Mouse (Mus musculus): Measurements from ENCODE around the gene Atp5h.
"Not testable (repeated sequence)": the region's sequence is repeated elsewhere in the genome, so short reads cannot be mapped to it uniquely, and the experiment has no call there.

Atp5h gene

DNA sequence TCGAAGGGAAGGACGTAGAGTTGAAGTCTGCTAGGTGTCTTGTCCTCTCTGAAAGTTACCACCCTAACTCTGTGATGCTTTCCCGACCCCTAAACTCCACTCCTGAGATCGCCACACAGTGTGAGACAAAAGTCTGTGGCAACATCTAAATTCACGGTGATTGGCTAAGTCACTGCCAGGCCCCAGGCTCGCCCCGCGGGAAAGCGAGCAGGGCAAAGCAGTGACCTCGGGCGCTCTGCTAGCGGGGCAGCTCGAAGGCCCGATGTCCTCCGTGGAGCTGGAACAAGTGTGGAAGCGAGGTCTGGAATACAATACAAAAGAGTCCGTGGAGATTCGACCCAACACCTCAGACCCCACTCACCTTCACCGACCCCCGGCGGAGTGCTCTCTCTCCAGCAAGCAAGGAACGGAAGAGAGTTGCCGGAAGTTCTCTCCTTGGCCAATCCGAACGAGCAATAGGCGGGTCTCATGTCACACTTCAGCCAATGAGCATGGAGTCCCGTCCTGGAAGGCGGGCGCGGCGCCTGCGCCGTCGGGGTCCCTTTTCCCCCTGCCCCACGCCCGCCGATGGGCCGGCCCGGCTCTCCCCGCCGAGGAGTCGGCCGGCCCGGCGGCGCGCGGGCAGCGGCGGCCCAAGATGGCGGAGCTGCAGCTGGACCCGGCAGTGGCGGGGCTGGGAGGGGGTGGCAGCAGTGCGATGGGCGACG, at the start of gene Atp5h, which contains the start of gene Kctd2:
Gene Atp5h, minus strand, starts transcription at position 432 of the 707 bp plus-strand sequence.
Gene Kctd2, plus strand, starts transcription at position 598 of the 707 bp plus-strand sequence.
- DNase-seq (ENCODE audit: low spot score) = peak; percentile 89

DNA sequence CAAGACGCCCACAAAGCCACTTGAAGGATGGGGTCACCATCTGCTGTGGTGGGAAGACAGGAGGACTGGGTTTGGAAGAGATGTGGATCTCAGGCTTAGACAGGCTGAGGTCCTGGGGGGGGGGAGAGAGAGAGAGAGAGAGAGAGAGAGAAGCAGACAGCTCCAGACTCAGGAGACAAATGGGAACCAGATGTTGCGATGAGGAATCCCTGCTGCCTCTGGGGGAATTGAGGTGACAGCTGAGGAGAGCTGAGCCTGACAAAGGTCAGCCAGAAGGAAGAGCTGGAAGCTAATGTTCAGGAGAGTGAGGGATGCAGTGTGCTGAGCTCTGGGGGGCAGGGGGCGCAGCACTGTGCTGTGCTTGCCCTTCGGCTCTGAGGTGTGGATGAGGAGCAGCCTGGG, 47.5 kb upstream of the Atp5h start:
- no peak for DNase-seq (ENCODE audit: low spot score)

DNA sequence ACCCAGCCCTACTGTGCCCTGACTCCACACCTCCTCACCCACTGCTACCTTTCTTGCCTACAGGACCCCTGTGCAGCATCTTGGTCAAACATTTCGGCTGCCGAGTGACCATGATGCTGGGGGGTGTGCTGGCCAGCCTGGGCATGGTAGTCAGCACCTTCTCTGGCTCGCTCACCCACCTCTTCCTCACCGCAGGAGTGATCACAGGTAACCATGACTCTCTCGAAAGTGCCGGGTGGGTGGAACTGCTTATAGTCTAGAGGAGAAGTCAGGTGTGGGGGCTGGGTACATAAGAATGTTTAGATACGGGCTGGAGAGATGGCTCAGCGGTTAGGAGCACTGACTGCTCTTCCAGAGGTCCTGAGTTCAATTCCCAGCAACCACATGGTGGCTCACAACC, 45.1 kb upstream of the Atp5h start:
- no peak for DNase-seq (ENCODE audit: low spot score)

DNA sequence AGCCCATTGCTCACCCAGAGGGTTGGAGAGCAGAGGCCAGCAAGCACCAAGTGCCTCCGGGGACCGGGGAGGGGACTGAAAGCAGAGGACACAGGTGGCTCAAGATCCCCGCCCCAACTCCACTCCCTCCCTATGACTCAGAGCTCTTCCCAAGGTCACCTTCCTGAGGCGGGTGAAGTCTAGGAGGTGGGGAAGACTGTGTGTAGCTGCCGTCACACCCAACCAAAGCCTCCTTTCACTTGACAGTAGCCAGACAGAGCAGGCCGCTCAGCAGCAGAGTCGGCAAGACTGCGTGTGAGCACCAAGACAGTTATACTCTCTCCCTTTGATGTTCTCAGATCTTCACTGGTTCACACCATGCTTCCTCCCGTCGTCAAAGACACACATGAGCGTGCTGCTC, 43.6 kb upstream of the Atp5h start:
- no peak for DNase-seq (ENCODE audit: low spot score)

DNA sequence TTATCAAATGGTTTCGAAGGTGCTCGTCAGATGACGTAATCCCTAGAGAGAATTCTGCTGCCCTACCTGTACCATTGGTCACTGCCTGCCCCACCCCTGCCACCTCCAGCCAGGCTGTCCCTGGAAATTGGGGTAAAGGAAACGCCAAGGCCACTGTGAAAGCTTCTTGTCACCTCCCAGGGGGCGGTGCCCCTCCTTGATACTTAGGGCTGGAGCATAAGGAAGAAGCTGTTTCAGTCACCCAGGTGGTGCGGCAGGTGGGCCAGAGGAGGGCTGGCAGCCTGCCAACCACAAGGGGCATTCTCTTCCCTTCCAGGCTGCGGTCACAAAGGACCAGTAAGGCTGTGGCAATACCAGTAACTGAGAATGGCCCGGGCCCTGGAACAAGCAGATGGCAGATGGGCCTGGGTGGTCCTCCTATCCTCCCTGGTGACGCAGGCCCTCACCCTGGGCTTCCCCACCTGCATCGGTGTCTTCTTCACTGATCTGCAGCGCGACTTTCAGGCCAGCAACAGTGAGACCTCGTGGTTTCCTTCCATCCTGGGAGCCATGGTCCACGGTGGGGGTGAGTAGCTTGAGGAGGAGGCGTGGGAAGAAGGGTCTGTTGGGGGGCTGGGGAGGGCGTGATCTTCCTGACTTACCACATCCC, 42.6 kb upstream of the Atp5h start, which contains the start of gene Slc16a5:
Gene Slc16a5, plus strand, starts transcription at position 232 of the 649 bp plus-strand sequence.
- no peak for DNase-seq (ENCODE audit: low spot score)

DNA sequence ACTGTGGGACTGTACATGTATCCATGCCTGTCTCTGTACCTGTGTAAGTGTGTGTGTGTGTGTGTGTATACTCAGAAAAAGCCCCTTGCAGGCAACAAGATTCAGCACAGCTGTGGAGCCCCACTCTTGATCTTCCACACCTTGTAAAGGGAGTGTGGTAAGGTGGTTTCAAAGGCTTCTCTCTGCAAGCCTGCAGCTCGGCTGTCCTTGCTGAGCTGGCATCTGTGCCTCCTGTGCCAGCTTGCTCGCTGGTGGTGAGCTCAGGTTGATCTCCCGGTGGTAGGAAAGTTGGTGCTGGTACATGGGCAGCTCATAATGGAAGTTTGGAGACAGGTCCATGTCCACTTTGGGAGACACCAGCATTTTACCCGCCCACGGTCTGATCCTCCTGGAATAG, 42.1 kb upstream of the Atp5h start:
- DNase-seq (ENCODE audit: low spot score) = no peak

DNA sequence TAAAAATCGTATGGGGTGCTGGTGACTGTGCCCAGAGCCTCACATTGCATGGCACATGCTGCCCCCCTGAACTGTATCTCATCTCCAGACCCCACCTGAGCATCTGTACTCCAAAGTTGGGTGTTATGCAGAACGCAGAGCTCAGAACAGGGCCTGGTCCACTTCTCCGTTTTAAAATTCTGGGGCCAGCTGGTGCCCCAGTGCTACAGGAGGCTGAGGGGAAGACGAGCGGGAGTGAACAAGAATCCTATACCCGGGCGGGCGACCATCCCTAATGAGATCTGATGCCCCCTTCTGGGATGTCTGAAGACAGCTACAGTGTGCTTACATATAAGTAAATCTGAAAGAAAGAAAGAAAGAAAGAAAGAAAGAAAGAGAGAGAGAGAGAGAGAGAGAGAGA, 41.2 kb upstream of the Atp5h start:
- DNase-seq (ENCODE audit: low spot score) = no peak

DNA sequence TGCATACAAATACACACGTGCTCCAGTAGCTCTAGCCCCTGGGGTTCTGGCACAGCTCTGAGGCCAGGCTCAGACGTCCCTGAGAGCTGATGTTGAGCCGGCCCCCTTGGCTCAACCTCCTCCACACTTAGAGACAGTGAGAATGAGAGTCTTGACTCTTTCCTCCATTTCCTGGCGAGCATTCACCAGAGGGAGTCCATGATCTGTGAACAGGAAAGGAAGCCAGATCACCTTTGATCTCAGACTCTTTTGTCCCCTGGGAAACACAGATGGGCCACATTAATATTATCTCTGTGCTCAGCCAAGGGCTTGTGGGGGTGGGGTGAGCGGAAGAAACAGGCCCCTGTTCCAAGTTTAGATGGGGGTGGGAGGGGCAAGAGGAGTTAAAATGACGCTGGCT, 37.6 kb upstream of the Atp5h start:
- no peak for DNase-seq (ENCODE audit: low spot score)

DNA sequence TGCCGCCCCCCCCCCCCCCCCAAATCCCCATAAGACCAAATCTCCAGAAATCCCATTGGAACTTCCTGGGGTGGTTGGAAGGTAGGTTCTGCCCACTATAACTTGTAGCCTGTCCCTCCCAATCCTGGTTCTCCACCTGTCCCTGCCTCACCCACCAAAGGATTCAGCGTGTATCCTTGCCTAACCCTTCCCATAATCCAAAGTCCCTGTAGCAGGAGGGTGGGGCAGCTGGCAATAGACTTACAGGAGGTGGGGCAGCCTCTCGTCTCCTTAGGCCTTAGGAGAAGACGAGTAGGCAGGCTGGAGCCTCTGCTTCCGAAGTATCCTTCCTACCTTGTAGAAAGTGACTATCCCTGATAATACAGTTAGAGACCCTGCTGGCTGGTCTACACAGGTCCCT, 36.4 kb upstream of the Atp5h start:
- DNase-seq (ENCODE audit: low spot score) = no peak

DNA sequence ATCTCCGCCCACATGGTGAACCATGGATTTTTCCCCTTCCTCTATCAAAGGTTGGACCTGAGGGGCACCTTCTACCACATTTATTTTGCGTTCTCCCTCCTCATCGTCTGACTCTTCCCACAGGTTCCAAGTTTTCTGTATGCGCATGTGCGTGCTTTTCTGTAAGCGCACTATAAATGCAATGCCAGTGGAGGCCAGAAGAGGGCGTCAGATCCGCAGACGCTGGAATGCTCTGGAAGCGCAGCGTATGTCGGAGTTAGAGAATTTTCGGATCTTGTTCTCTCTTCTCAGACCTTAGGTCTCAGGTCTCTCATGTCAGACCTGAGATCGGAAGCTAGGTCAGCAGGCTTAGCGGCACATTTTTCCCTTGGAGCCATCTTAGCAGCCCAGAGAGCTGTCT, 35.9 kb upstream of the Atp5h start:
- no peak for DNase-seq (ENCODE audit: low spot score)

DNA sequence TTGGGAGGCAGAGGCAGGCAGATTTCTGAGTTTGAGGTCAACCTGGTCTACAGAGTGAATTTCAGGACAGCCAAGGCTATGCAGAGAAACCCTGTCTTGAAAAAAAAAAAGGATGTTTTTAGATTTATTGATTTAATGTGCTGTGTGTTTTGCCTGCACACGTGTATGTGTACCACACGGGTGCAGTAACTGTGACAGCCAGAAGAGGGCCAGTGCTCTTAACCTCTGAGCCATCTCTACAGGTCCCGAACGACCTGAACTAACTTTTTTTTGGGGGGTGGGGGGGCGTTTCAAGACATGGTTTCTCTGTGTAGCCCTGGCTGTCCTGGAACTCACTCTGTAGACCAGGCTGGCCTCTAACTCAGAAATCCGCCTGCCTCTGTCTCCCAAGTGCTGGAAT, 35.1 kb upstream of the Atp5h start:
- DNase-seq (ENCODE audit: low spot score) = not testable (repeated sequence)

DNA sequence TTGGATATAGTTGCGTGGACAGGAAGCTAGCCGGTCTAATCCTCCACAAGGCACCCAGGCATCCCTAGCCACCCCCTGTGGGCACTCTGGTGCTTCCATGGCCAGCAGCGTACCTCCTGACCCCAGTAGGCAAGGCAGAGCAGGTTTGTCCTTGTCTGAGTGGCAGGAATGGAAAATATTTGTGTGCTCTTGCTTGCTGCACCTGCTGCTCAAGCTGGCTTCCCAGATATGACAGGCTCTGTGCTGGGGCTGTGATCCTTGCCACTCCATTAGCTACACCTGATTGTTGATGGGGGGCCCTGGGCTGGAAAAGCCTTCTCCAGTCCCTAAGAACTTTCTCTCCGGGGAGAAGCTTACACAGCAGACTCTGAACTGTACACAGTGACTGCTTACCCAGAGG, 33.5 kb upstream of the Atp5h start:
- DNase-seq (ENCODE audit: low spot score) = no peak

DNA sequence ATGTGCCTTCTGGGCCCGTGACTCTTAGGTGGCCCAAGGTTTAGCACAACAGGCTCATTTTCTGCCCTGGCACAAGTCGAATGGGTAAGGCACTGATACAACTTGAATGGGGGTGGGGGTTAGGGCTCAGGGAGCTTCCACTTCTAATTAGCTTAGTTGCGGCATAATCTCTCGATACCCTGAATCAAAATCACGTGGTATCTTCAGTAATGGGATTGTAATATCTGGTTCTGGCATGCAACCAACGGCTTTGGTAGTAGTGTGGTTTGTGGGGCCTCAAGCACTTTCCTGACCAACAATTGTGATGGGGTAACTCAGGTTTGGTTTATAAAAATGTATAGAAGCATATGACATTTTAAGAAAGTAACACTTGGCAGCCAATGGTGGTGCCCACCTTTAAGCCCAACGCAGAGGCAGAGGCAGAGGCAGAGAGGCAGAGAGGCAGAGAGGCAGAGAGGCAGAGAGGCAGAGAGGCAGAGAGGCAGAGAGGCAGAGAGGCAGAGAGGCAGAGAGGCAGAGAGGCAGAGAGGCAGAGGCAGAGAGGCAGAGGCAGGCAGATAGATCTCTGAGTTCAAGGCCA, 32.6 kb upstream of the Atp5h start:
- DNase-seq (ENCODE audit: low spot score) = no peak

DNA sequence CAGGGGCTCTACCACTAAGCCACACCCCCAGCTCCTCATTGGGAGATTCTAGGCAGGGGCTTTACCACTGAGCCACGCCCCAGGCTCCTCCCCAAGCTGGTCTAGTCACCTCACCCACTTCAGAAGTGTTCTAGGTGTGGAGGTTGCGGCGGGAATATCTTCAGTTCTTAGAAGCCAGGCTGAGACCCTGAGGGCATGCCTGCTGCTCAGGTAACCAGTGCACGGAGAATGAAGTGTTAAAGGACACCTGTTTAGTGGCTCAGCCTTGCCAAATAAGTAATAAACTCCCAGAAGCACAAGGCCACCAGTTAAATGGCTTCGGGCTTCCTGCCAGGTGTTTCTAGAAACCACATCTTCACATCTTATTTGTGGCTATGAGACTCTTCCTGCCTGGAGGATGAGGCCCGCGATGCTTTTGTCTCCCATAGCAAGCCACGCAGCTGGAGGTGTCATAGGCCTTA, 32.0 kb upstream of the Atp5h start:
- DNase-seq (ENCODE audit: low spot score) = no peak

DNA sequence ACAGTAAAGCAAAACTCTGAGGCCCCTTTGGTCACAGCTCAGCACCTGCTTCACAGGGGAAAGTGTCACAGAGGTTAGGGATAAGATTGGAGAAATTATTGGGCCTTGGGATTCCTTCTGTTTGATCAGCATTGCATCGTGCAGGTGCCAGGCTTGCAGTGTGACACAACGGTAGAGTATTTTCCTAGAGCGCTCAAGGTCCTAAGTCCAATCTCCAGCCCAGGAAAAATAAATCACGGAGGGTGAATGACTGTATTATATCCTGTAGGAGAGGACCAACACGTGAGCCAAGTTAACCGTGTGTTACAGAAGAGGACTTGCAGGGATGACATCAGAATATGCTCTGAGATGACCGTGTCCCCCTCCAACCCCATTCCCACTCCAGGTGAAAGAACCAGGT, 30.4 kb upstream of the Atp5h start:
- DNase-seq (ENCODE audit: low spot score) = no peak

DNA sequence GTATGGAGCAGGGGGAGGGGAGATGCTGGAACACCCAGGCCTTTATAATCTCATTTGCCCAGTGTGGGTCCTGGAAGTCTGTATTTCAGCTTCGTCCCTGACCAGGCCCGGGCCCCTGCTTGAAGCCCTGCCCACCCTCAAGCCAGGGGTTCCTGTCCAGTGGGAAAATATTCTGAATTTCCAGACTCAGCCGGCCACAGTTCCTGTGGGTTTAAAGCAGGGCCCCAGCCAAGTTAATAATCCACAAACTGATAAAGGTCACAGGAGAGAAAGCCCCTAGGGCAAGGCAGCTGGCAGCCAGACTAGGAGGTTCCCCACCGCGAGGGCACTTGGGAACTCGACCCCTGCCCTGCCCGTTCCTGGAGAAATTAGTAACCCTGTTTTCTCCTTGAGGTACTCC, 29.2 kb upstream of the Atp5h start:
- no peak for DNase-seq (ENCODE audit: low spot score)

DNA sequence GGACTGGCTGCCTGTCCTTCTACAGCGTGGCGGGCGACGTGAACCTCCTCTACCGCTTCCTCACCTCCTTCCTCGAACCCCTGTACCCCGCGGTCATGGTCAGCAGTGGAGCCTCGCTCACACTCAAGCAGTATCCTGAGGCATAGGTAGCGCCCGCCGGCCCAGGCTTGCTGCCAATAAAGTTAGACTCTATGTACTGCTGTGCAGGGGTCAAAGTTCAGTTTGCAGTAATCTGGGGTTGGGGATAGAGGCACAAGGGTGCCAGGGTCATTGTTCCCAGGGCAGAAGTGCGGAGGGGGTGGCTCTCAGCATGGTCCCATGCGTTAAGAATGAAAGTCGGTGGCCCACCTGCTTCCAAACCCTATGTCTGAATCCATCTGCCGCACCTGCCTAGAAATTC, 28.3 kb upstream of the Atp5h start:
- DNase-seq (ENCODE audit: low spot score) = no peak

DNA sequence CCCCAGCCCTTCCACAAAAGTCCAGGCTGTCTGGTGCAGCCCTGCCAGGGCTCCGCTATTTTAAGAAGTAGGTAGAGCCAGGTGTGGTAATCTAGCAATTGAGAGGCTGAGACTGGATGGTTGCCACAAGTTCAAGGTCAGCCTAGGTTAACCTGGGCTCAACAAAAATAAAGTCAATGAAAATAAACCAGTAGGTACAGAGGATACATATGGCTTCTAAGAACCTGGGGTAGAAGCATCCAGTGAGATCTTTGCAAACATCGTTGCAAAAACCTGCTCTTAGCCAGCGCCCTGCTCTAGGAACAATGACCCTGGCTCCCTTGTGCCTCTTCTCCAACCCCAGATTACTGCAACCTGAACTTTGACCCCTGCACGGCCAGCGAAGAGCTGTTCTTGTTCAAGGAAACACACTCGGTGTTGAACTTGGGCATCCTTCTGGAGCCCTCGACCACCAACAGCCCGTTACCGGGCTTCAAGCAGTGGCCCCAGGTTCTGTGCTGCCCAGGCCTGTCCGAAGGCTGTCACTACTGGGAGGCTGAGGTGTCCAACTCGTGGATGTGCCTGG, 27.6 kb upstream of the Atp5h start:
- DNase-seq (ENCODE audit: low spot score) = no peak

DNA sequence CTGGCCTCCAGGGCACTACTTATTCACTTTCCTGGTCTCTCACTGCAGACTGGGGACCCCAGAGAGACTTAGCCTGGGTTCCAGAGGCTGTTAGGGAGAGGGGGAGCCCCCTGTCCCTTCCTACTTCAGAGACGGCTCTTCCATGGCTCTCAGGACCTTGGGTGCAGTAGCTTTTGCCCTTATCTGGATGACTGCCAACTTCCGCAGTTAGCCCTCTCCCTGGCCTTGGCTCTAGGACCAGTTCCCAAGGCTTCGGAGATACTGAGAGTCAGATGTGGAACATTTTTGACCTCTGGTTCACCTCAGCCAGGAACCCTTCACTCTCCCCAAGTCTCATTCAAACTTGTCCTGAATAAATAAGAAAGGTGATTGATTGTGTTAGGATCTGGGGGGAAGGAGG, 27.1 kb upstream of the Atp5h start:
- no peak for DNase-seq (ENCODE audit: low spot score)

DNA sequence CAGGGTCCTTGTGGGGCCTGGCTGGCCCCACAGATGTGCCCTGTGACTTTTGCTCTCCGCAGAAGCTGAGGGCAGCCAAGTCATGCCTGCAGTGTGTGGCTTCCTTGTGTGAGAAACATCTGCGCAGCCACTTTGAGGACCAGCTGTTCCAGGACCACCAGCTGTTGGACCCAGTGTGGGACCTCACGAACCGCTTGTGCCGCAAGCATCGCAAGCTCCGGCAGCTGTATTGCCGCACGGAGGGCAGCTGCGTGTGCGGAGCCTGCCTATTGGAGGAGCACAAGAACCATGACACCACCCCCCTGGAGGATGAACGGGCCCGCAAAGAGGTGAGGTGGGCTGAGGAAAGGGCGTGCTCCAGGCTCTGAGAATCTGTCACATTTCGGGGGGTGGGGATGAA, 21.7 kb upstream of the Atp5h start:
- DNase-seq (ENCODE audit: low spot score) = no peak

DNA sequence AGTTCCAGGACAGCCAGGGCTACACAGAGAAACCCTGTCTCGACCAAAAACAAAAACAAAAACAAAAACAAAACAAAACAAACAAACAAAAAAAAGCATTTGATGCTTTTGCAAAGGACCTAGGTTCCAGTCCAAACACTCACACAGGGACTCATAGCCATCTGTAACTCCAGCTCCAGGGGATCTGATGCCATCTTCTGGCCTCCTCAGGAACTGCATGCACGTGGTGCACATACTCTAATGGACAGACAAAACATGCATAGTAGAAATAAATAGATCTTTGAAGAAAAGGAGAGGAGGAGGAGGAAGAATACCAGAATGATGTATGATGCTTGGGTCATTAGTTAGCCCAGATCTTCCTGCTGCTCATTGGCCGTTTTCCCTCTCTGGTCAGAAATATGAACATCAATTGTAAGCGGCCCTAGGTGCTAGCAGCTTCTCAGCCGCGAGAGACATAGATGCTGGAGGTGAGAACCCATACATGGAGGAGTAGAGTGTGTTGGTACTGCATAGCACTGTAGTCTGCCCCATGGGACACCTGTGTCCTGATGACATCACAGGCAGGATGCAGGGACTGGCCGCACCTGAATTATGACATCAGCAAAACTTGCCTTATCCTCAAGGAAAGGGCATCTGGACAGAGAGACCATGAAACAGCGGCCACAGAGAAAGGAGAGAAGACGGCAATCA, 20.3 kb upstream of the Atp5h start, which contains the start of gene Trim80:
Gene Trim80, plus strand, starts transcription at position 640 of the 690 bp plus-strand sequence.
- no peak for DNase-seq (ENCODE audit: low spot score)

DNA sequence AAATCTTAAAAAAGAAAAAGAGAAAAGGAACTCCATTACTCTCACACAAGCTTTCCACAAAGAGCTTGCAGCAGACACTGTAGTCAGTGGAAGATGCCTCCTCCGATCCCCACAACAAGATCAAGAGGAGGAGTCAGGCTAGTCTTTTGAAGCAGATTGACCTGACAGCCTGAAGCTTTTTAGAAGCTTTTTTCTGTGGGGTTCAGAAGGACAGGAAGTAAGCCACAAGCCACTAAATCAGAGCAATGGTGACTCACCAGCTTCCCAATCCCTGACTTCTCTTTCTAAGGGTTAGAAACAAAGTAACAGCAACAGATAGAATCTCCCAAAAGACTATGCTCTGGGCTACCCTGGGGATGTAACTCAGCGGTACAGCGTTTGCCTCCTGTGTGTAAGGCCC, 19.6 kb upstream of the Atp5h start:
- no peak for DNase-seq (ENCODE audit: low spot score)
